Mouse (Mus musculus): ENCODE measurements at regions not wholly inside any gene's neighbourhood (a gene's known extent, or its start where the extent isn't known, plus 50 kb on each side); places are given as distances from the start of the nearest gene placed in this dataset.
A peak's percentile ranks its signal among the peaks of the same experiment; 100 is the strongest.

GRCm38 (mm10) chr14:36819826-36820225, 148.8 kb downstream of the Ccser2 start:
- Histone ChIP-seq H3K27ac (ENCODE audit: low read length) (no peak overlapping the region), H3K4me3 (ENCODE audit: low read length) (no peak overlapping the region), H3K36me3 (ENCODE audit: control insufficient read depth, insufficient read depth, low read length) (no peaks in the 10 kb centered on the region), H3K4me2 (ENCODE audit: low read depth, low read length) (no peak overlapping the region), H3K9me3 (ENCODE audit: control insufficient read depth, low read length) (no peaks in the 10 kb centered on the region), H3K4me1 (ENCODE audit: control insufficient read depth, insufficient read depth, low read length) (no peaks in the 10 kb centered on the region), H3K9ac (ENCODE audit: low read depth, low read length) (no peak overlapping the region), H3K27me3 (replicated peaks; ENCODE audit: control insufficient read depth, insufficient read depth, low read length) (no peaks in the 10 kb centered on the region)
- no peak for ATAC-seq
- WGBS: 76% methylated on average over 1 of the region's 1 CpGs

- no peak for ATAC-seq
- H3K4me2 ChIP-seq (ENCODE audit: low read depth, low read length): no peak overlapping the region
- H3K36me3 ChIP-seq (ENCODE audit: control insufficient read depth, insufficient read depth, low read length): no peaks in the 10 kb centered on the region
- H3K27ac ChIP-seq (ENCODE audit: low read length): no peak overlapping the region
- H3K9me3 ChIP-seq (ENCODE audit: control insufficient read depth, low read length): no peaks in the 10 kb centered on the region
- no peak overlapping the region for H3K9ac ChIP-seq (ENCODE audit: low read depth, low read length)
- H3K4me1 ChIP-seq (ENCODE audit: control insufficient read depth, insufficient read depth, low read length): no peaks in the 10 kb centered on the region
- WGBS: 78% methylated on average over 2 of the region's 3 CpGs
- no peaks in the 10 kb centered on the region for H3K27me3 ChIP-seq (replicated peaks; ENCODE audit: control insufficient read depth, insufficient read depth, low read length)
- no peak overlapping the region for H3K4me3 ChIP-seq (ENCODE audit: low read length)
These were observed 166.2 kb downstream of the Ccser2 start for GRCm38 (mm10) chr14:36802418-36802817.

- Histone ChIP-seq H3K36me3 (ENCODE audit: control insufficient read depth, insufficient read depth, low read length) (no peaks in the 10 kb centered on the region), H3K4me3 (ENCODE audit: low read length) (no peak overlapping the region), H3K4me1 (ENCODE audit: control insufficient read depth, insufficient read depth, low read length) (no peaks in the 10 kb centered on the region), H3K9me3 (ENCODE audit: control insufficient read depth, low read length) (no peaks in the 10 kb centered on the region), H3K27me3 (replicated peaks; ENCODE audit: control insufficient read depth, insufficient read depth, low read length) (no peaks in the 10 kb centered on the region), H3K4me2 (ENCODE audit: low read depth, low read length) (no peak overlapping the region), H3K27ac (ENCODE audit: low read length) (no peak overlapping the region), H3K9ac (ENCODE audit: low read depth, low read length) (no peak overlapping the region)
- WGBS: 86% methylated on average over 1 of the region's 1 CpGs
- ATAC-seq: no peak
These were observed 168.8 kb downstream of the Ccser2 start for GRCm38 (mm10) chr14:36799820-36800219.

GRCm38 (mm10) chr14:36781882-36782281, 186.7 kb downstream of the Ccser2 start:
- H3K9me3 ChIP-seq (ENCODE audit: control insufficient read depth, low read length): no peaks in the 10 kb centered on the region
- ATAC-seq: no peak

GRCm38 (mm10) chr14:36778956-36779355, 189.6 kb downstream of the Ccser2 start:
- Histone ChIP-seq H3K4me3 (ENCODE audit: low read length) (no peak overlapping the region), H3K4me1 (ENCODE audit: control insufficient read depth, insufficient read depth, low read length) (no peaks in the 10 kb centered on the region), H3K4me2 (ENCODE audit: low read depth, low read length) (no peak overlapping the region), H3K36me3 (ENCODE audit: control insufficient read depth, insufficient read depth, low read length) (no peaks in the 10 kb centered on the region), H3K27me3 (replicated peaks; ENCODE audit: control insufficient read depth, insufficient read depth, low read length) (no peaks in the 10 kb centered on the region), H3K9me3 (ENCODE audit: control insufficient read depth, low read length) (no peaks in the 10 kb centered on the region), H3K27ac (ENCODE audit: low read length) (no peak overlapping the region), H3K9ac (ENCODE audit: low read depth, low read length) (no peak overlapping the region)
- ATAC-seq: no peak
- 68% methylated on average over 1 of the region's 1 CpGs for WGBS

More at GRCm38 (mm10) chr14:36781882-36782281, 186.7 kb downstream of the Ccser2 start:
- Histone ChIP-seq H3K27ac (ENCODE audit: low read length) (no peak overlapping the region), H3K4me2 (ENCODE audit: low read depth, low read length) (no peak overlapping the region), H3K9ac (ENCODE audit: low read depth, low read length) (no peak overlapping the region), H3K4me3 (ENCODE audit: low read length) (no peak overlapping the region), H3K27me3 (replicated peaks; ENCODE audit: control insufficient read depth, insufficient read depth, low read length) (no peaks in the 10 kb centered on the region), H3K36me3 (ENCODE audit: control insufficient read depth, insufficient read depth, low read length) (no peaks in the 10 kb centered on the region), H3K4me1 (ENCODE audit: control insufficient read depth, insufficient read depth, low read length) (no peaks in the 10 kb centered on the region)
- 90% methylated on average over 2 of the region's 2 CpGs for WGBS

- H3K9me3 ChIP-seq (ENCODE audit: control insufficient read depth, low read length): no peaks in the 10 kb centered on the region
- no peaks in the 10 kb centered on the region for H3K36me3 ChIP-seq (ENCODE audit: control insufficient read depth, insufficient read depth, low read length)
- H3K9ac ChIP-seq (ENCODE audit: low read depth, low read length): no peak overlapping the region
- no peak overlapping the region for H3K27ac ChIP-seq (ENCODE audit: low read length)
- no peaks in the 10 kb centered on the region for H3K4me1 ChIP-seq (ENCODE audit: control insufficient read depth, insufficient read depth, low read length)
- 0 out of 2 replicates have a peak, but pooled peaks have one; percentile 33 for ATAC-seq
- H3K4me2 ChIP-seq (ENCODE audit: low read depth, low read length): no peak overlapping the region
- no peaks in the 10 kb centered on the region for H3K27me3 ChIP-seq (replicated peaks; ENCODE audit: control insufficient read depth, insufficient read depth, low read length)
- H3K4me3 ChIP-seq (ENCODE audit: low read length): no peak overlapping the region
- 57% methylated on average over 3 of the region's 3 CpGs for WGBS
These were observed 194.2 kb downstream of the Ccser2 start for GRCm38 (mm10) chr14:36774349-36774748.

GRCm38 (mm10) chr14:36764377-36764776, 204.2 kb downstream of the Ccser2 start:
- no peak for ATAC-seq
- Histone ChIP-seq H3K9me3 (ENCODE audit: control insufficient read depth, low read length) (no peaks in the 10 kb centered on the region), H3K27ac (ENCODE audit: low read length) (no peak overlapping the region), H3K4me3 (ENCODE audit: low read length) (no peak overlapping the region), H3K4me2 (ENCODE audit: low read depth, low read length) (no peak overlapping the region), H3K36me3 (ENCODE audit: control insufficient read depth, insufficient read depth, low read length) (no peaks in the 10 kb centered on the region), H3K27me3 (replicated peaks; ENCODE audit: control insufficient read depth, insufficient read depth, low read length) (no peaks in the 10 kb centered on the region), H3K4me1 (ENCODE audit: control insufficient read depth, insufficient read depth, low read length) (no peaks in the 10 kb centered on the region), H3K9ac (ENCODE audit: low read depth, low read length) (no peak overlapping the region)
- WGBS: 77% methylated on average over 4 of the region's 4 CpGs

- H3K36me3 ChIP-seq (ENCODE audit: control insufficient read depth, insufficient read depth, low read length): no peaks in the 10 kb centered on the region
- no peak overlapping the region for H3K9ac ChIP-seq (ENCODE audit: low read depth, low read length)
- no peaks in the 10 kb centered on the region for H3K27me3 ChIP-seq (replicated peaks; ENCODE audit: control insufficient read depth, insufficient read depth, low read length)
- H3K27ac ChIP-seq (ENCODE audit: low read length): no peak overlapping the region
- no peak for ATAC-seq
- no peak overlapping the region for H3K4me3 ChIP-seq (ENCODE audit: low read length)
- no peak overlapping the region for H3K4me2 ChIP-seq (ENCODE audit: low read depth, low read length)
- 84% methylated on average over 6 of the region's 6 CpGs for WGBS
- H3K9me3 ChIP-seq (ENCODE audit: control insufficient read depth, low read length): no peaks in the 10 kb centered on the region
- no peaks in the 10 kb centered on the region for H3K4me1 ChIP-seq (ENCODE audit: control insufficient read depth, insufficient read depth, low read length)
These were observed 212.5 kb downstream of the Ccser2 start for GRCm38 (mm10) chr14:36756056-36756455.

GRCm38 (mm10) chr14:36748130-36748883, 220.3 kb downstream of the Ccser2 start:
- Histone ChIP-seq H3K4me2 (ENCODE audit: low read depth, low read length) (no peak overlapping the region), H3K36me3 (ENCODE audit: control insufficient read depth, insufficient read depth, low read length) (no peaks in the 10 kb centered on the region), H3K27ac (ENCODE audit: low read length) (no peak overlapping the region), H3K4me3 (ENCODE audit: low read length) (no peak overlapping the region), H3K4me1 (ENCODE audit: control insufficient read depth, insufficient read depth, low read length) (no peaks in the 10 kb centered on the region), H3K9ac (ENCODE audit: low read depth, low read length) (no peak overlapping the region), H3K9me3 (ENCODE audit: control insufficient read depth, low read length) (no peaks in the 10 kb centered on the region), H3K27me3 (replicated peaks; ENCODE audit: control insufficient read depth, insufficient read depth, low read length) (no peaks in the 10 kb centered on the region)
- 83% methylated on average over 6 of the region's 6 CpGs for WGBS
- no peak for ATAC-seq

- ATAC-seq: no peak
- no peak overlapping the region for H3K4me2 ChIP-seq (ENCODE audit: low read depth, low read length)
- no peak overlapping the region for H3K9ac ChIP-seq (ENCODE audit: low read depth, low read length)
- 67% methylated on average over 8 of the region's 8 CpGs for WGBS
- no peaks in the 10 kb centered on the region for H3K36me3 ChIP-seq (ENCODE audit: control insufficient read depth, insufficient read depth, low read length)
- no peak overlapping the region for H3K27ac ChIP-seq (ENCODE audit: low read length)
- H3K27me3 ChIP-seq (replicated peaks; ENCODE audit: control insufficient read depth, insufficient read depth, low read length): no peaks in the 10 kb centered on the region
- H3K4me3 ChIP-seq (ENCODE audit: low read length): no peak overlapping the region
- no peaks in the 10 kb centered on the region for H3K4me1 ChIP-seq (ENCODE audit: control insufficient read depth, insufficient read depth, low read length)
- H3K9me3 ChIP-seq (ENCODE audit: control insufficient read depth, low read length): no peaks in the 10 kb centered on the region
These were observed 237.5 kb downstream of the Ccser2 start for GRCm38 (mm10) chr14:36731095-36731494.
